Mouse (Mus musculus): Measurements from ENCODE around the gene Cetn4. TPM values are rescaled to one million over a fixed set of nuclear protein-coding genes. Genes with fewer than 3 reads are reported as not detected.

Cetn4 gene
- polyA plus RNA-seq, 1 experiment from 2014 or later, result 6.5 TPM

- Histone ChIP-seq H3K9ac (replicated peaks; ENCODE audit: low read depth) (peak within 1 kb of the TSS; percentile 54), H3K27ac (ENCODE audit: low read length) (peak within 1 kb of the TSS; percentile 69), H3K4me2 (replicated peaks; ENCODE audit: low read depth, low read length) (peak within 1 kb of the TSS; percentile 94), H3K4me1 (ENCODE audit: insufficient read depth, low read depth, low read length) (peaks cover 7% of the 10 kb centered on the region; the same call in 1 of the 2 replicates), H3K27me3 (replicated peaks; ENCODE audit: insufficient read depth, low read length) (peaks cover 10% of the 10 kb centered on the region; the same call in 1 of the 2 replicates), H3K36me3 (ENCODE audit: insufficient read depth, low read length) (no peaks in the 10 kb centered on the region), H3K9me3 (ENCODE audit: low read length) (no peaks in the 10 kb centered on the region), H3K4me3 (ENCODE audit: low read depth, low read length) (peak within 1 kb of the TSS; percentile 62)
- ATAC-seq, result peak; percentile 83
- under 1% methylated on average over 41 of the region's 75 CpGs for WGBS
- peak; percentile 59 for DNase-seq (ENCODE audit: low spot score)
- TF ChIP-seq CTCF (IDR thresholded peaks at IDR 0.05), result no peak
- TF ChIP-seq EP300 (IDR thresholded peaks at IDR 0.05), result no peak
Measured at GRCm38 (mm10) chr3:37348221-37349165, 36.0 kb upstream of the Cetn4 start, which contains the start of gene Fgf2. Gene Fgf2, plus strand, starts transcription at chr3:37348346.

GRCm38 (mm10) chr3:37347671-37348070, 35.2 kb upstream of the Cetn4 start:
- WGBS, result 31% methylated on average over 9 of the region's 9 CpGs
- peak overlapping the region; percentile 94; the same call in 1 of the 2 replicates for H3K4me2 ChIP-seq (replicated peaks; ENCODE audit: low read depth, low read length)
- ATAC-seq, result no peak
- H3K27me3 ChIP-seq (replicated peaks; ENCODE audit: insufficient read depth, low read length), result peaks cover 10% of the 10 kb centered on the region; the same call in 1 of the 2 replicates
- DNase-seq (ENCODE audit: low spot score), result no peak
- TF ChIP-seq EP300 (IDR thresholded peaks at IDR 0.05) (no peak), CTCF (IDR thresholded peaks at IDR 0.05) (no peak)
- no peak overlapping the region for H3K9ac ChIP-seq (replicated peaks; ENCODE audit: low read depth)
- peak overlapping the region; percentile 62; the same call in 1 of the 2 replicates for H3K4me3 ChIP-seq (ENCODE audit: low read depth, low read length)
- H3K9me3 ChIP-seq (ENCODE audit: low read length), result no peaks in the 10 kb centered on the region
- no peaks in the 10 kb centered on the region for H3K36me3 ChIP-seq (ENCODE audit: insufficient read depth, low read length)
- H3K4me1 ChIP-seq (ENCODE audit: insufficient read depth, low read depth, low read length), result peaks cover 7% of the 10 kb centered on the region; the same call in 1 of the 2 replicates
- no peak overlapping the region for H3K27ac ChIP-seq (ENCODE audit: low read length)

- peak; percentile 11 for DNase-seq (ENCODE audit: low spot score)
- ATAC-seq, result peak; percentile 26; the same call in 1 of the 2 replicates
- H3K36me3 ChIP-seq (ENCODE audit: insufficient read depth, low read length), result no peaks in the 10 kb centered on the region
- no peaks in the 10 kb centered on the region for H3K4me1 ChIP-seq (ENCODE audit: insufficient read depth, low read depth, low read length)
- no peak overlapping the region for H3K4me2 ChIP-seq (replicated peaks; ENCODE audit: low read depth, low read length)
- no peaks in the 10 kb centered on the region for H3K27me3 ChIP-seq (replicated peaks; ENCODE audit: insufficient read depth, low read length)
- WGBS, result 49% methylated on average over 5 of the region's 5 CpGs
- no peak overlapping the region for H3K27ac ChIP-seq (ENCODE audit: low read length)
- H3K4me3 ChIP-seq (ENCODE audit: low read depth, low read length), result no peak overlapping the region
- H3K9ac ChIP-seq (replicated peaks; ENCODE audit: low read depth), result no peak overlapping the region
- no peaks in the 10 kb centered on the region for H3K9me3 ChIP-seq (ENCODE audit: low read length)
- TF ChIP-seq CTCF (IDR thresholded peaks at IDR 0.05) (no peak), EP300 (IDR thresholded peaks at IDR 0.05) (no peak)
Measured at GRCm38 (mm10) chr3:37342811-37343210, 30.3 kb upstream of the Cetn4 start.

- 71% methylated on average over 5 of the region's 5 CpGs for WGBS
Measured at GRCm38 (mm10) chr3:37341110-37341509, 28.6 kb upstream of the Cetn4 start.

GRCm38 (mm10) chr3:37334053-37334452, 21.5 kb upstream of the Cetn4 start:
- Histone ChIP-seq H3K4me3 (ENCODE audit: low read depth, low read length) (no peak overlapping the region), H3K9me3 (ENCODE audit: low read length) (no peaks in the 10 kb centered on the region), H3K27ac (ENCODE audit: low read length) (no peak overlapping the region), H3K27me3 (replicated peaks; ENCODE audit: insufficient read depth, low read length) (no peaks in the 10 kb centered on the region), H3K4me1 (ENCODE audit: insufficient read depth, low read depth, low read length) (no peaks in the 10 kb centered on the region), H3K4me2 (replicated peaks; ENCODE audit: low read depth, low read length) (no peak overlapping the region), H3K9ac (replicated peaks; ENCODE audit: low read depth) (no peak overlapping the region), H3K36me3 (ENCODE audit: insufficient read depth, low read length) (no peaks in the 10 kb centered on the region)
- TF ChIP-seq EP300 (IDR thresholded peaks at IDR 0.05) (no peak), CTCF (IDR thresholded peaks at IDR 0.05) (no peak)
- 89% methylated on average over 4 of the region's 4 CpGs for WGBS
- ATAC-seq (no peak), DNase-seq (ENCODE audit: low spot score) (no peak)

More at GRCm38 (mm10) chr3:37341110-37341509, 28.6 kb upstream of the Cetn4 start:
- Histone ChIP-seq H3K27me3 (replicated peaks; ENCODE audit: insufficient read depth, low read length) (no peaks in the 10 kb centered on the region), H3K36me3 (ENCODE audit: insufficient read depth, low read length) (no peaks in the 10 kb centered on the region), H3K4me2 (replicated peaks; ENCODE audit: low read depth, low read length) (no peak overlapping the region), H3K9ac (replicated peaks; ENCODE audit: low read depth) (no peak overlapping the region), H3K4me3 (ENCODE audit: low read depth, low read length) (no peak overlapping the region), H3K9me3 (ENCODE audit: low read length) (no peaks in the 10 kb centered on the region), H3K27ac (ENCODE audit: low read length) (no peak overlapping the region), H3K4me1 (ENCODE audit: insufficient read depth, low read depth, low read length) (no peaks in the 10 kb centered on the region)
- ATAC-seq (no peak), DNase-seq (ENCODE audit: low spot score) (no peak)
- TF ChIP-seq EP300 (IDR thresholded peaks at IDR 0.05) (no peak), CTCF (IDR thresholded peaks at IDR 0.05) (peak; percentile 61)

- Histone ChIP-seq H3K4me3 (ENCODE audit: low read depth, low read length) (no peak overlapping the region), H3K27me3 (replicated peaks; ENCODE audit: insufficient read depth, low read length) (no peaks in the 10 kb centered on the region), H3K27ac (ENCODE audit: low read length) (no peak overlapping the region), H3K36me3 (ENCODE audit: insufficient read depth, low read length) (no peaks in the 10 kb centered on the region), H3K9me3 (ENCODE audit: low read length) (no peaks in the 10 kb centered on the region), H3K4me1 (ENCODE audit: insufficient read depth, low read depth, low read length) (peaks cover 5% of the 10 kb centered on the region), H3K4me2 (replicated peaks; ENCODE audit: low read depth, low read length) (no peak overlapping the region), H3K9ac (replicated peaks; ENCODE audit: low read depth) (no peak overlapping the region)
- WGBS, result 41% methylated on average over 6 of the region's 6 CpGs
- ATAC-seq (no peak), DNase-seq (ENCODE audit: low spot score) (peak; percentile 27)
- TF ChIP-seq EP300 (IDR thresholded peaks at IDR 0.05) (no peak), CTCF (IDR thresholded peaks at IDR 0.05) (no peak)
Measured at GRCm38 (mm10) chr3:37331999-37332449, 19.5 kb upstream of the Cetn4 start.

Measured in lung, postnatal 0 days (tissue).